Mouse (Mus musculus): ENCODE data around the gene Ccdc85c.
A peak's percentile ranks its signal among the peaks of the same experiment; 100 is the strongest.

Gene Ccdc85c

GRCm38 (mm10) chr12:108274661-108275507, at the start of gene Ccdc85c:
Gene Ccdc85c, minus strand, starts transcription at chr12:108275425.
- no peak for TF ChIP-seq GATA4 (IDR thresholded peaks at IDR 0.05; ENCODE audit: insufficient replicate concordance, low read length)

DNA sequence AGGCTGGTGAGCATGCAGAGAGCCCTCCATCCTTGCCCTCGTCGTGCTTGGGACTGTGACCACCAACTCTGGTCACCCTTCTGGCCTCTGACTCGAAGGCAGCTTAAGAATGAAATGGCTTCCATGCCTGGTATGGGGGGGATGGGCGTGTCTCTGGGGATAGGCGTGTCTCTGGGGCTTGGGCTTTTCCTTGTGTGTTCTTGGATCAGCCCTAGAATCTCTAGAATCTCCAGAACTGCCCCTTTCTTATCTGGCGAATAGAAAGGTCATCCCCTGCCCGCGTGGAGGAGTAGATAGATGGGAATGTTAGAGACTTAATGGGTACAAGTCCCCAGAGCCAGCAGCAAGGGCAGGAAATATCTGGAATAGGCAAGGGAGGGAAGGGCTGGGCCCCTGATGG, 44.9 kb upstream of the Ccdc85c start:
- no peak for TF ChIP-seq GATA4 (IDR thresholded peaks at IDR 0.05; ENCODE audit: insufficient replicate concordance, low read length)

DNA sequence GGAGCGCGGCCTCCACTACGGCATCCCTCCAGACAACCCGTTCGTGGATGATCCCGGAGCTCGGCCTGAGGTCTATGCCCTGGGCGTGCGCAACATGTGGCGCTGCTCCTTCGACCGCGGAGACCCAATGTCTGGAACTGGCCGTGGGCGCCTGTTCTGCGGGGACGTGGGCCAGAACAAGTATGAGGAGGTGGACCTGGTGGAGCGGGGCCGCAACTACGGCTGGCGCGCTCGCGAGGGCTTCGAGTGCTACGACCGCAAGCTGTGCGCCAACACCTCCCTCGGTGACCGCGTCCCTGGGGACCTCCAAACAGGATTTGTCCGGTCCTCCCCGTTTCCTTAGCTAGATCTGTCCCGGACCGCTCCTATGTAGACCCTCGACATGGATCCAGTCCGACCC, 43.3 kb upstream of the Ccdc85c start:
- TF ChIP-seq GATA4 (IDR thresholded peaks at IDR 0.05; ENCODE audit: insufficient replicate concordance, low read length) = no peak

DNA sequence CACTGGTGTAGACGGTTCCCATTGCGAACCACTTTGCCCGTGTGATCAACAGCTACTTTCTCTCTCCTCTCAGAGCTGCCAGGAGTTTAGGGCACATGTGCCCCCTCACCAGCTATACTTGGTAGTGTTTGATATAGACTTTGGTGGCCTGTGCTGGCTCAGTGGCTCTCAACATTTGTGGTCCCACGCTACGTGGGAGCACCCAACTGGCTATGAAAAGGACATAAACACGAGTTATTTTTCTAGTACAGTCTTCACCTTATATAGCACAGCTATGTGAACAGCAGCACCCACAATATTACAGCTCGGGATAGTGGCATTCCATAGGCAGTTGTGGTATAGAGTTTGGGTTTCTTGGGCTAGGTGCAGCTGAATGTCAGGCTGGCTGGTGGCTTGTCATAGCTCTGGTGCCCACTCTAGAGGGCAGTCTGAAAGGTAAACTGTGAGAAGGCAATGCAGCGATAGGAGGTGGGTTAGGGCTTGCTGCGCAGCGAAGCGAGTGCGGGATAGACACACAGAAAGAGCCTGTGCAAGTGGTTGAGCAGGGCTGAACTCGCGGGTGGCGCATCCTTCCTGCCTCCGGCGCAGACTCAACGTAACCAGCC, 42.7 kb upstream of the Ccdc85c start:
- no peak for TF ChIP-seq GATA4 (IDR thresholded peaks at IDR 0.05; ENCODE audit: insufficient replicate concordance, low read length)

GRCm38 (mm10) chr12:108317201-108317738, 42.0 kb upstream of the Ccdc85c start:
- no peak for TF ChIP-seq GATA4 (IDR thresholded peaks at IDR 0.05; ENCODE audit: insufficient replicate concordance, low read length)

DNA sequence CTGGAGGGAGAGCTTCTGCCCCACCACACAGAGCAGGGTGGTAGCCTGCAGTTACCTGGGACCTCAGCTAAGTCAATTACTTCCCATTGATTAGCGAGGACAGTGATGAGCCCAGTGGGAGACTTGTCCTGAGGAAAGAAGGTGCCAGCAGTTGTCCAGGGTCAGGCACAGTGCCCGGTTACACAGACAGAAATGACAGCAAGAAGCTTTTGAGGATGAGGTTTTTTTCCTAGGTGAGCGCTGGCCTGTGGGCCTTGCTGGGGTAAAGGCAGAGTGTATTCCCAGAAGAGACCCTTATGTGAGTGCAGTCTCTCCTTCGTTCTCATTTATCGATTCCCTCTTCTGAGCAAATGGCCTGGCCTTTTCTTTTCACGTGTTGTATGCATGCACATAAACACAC, 41.4 kb upstream of the Ccdc85c start:
- no peak for TF ChIP-seq GATA4 (IDR thresholded peaks at IDR 0.05; ENCODE audit: insufficient replicate concordance, low read length)

DNA sequence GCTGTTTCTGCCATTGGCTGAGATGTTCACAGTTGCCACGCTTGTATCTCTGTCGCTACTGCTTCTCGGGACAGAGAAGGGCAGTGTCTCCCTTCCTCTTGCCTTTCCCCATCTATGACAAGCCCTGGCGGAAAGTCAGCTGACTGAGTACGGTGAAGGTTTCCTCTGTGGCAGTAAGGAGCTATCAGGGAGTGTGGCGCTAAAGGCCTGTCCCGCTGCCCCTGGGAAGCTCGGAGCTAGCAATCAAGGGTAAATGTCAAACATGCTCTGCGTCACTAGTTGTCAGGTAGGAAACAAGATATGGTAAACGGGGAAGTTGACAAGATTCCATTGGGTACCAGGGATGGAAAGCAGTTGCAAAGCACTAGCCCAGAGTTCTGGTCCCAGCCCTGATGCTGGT, 40.6 kb upstream of the Ccdc85c start:
- TF ChIP-seq GATA4 (IDR thresholded peaks at IDR 0.05; ENCODE audit: insufficient replicate concordance, low read length) = no peak

- TF ChIP-seq GATA4 (IDR thresholded peaks at IDR 0.05; ENCODE audit: insufficient replicate concordance, low read length) = no peak
These were observed 38.1 kb upstream of the Ccdc85c start for GRCm38 (mm10) chr12:108313244-108313772.

GRCm38 (mm10) chr12:108312432-108312851, 37.2 kb upstream of the Ccdc85c start:
- peak; percentile 92; the same call in 1 of the 2 replicates for TF ChIP-seq GATA4 (IDR thresholded peaks at IDR 0.05; ENCODE audit: insufficient replicate concordance, low read length)

DNA sequence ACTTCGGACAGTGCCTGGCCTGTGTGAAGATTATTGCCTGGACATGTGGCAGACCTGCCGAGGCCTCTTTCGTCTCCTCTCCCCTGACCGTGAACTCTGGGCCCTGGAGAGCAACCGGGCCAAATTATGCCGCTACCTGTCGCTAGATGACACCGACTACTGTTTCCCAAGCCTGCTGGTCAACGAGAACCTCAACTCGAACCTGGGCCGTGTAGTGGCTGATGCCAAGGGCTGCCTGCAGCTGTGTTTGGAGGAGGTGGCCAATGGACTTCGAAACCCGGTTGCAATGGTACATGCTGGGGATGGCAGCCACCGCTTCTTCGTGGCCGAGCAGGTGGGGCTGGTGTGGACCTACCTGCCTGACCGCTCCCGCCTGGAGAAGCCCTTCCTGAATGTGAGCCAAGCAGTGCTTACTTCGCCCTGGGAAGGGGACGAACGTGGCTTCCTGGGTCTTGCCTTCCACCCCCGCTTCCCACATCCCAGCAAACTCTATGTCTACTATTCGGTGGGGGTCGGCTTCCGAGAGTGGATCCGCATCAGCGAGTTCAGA, 36.6 kb upstream of the Ccdc85c start:
- no peak for TF ChIP-seq GATA4 (IDR thresholded peaks at IDR 0.05; ENCODE audit: insufficient replicate concordance, low read length)

DNA sequence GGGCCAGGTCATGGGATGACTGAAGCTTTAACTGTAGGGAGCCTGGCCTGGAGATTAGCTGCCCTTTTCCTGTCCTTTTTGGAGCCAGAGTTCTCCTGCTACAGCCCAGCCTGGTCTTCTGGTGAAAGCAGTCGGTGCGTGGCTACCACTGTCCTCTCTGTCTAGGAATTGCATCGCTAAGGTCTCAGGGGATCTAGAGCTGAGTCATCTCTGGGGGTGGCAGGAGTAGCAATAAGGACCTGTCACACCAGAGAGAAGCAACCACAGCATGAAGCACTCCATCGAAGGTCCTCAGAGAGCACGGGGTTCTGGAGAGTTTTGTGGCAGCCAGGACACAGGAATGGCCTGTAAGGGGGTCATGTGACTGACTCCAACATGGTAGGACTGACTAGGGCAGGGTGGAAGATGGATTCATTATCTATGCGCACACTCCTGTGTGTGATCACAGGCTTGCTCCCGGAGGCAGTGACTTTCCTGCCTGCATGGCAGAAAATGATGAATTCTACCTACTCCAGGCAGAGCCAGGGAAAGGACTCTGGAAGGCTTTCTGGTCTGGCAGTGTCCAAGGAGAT, 35.3 kb upstream of the Ccdc85c start:
- no peak for TF ChIP-seq GATA4 (IDR thresholded peaks at IDR 0.05; ENCODE audit: insufficient replicate concordance, low read length)

- TF ChIP-seq GATA4 (IDR thresholded peaks at IDR 0.05; ENCODE audit: insufficient replicate concordance, low read length) = no peak
These were observed 34.8 kb upstream of the Ccdc85c start for GRCm38 (mm10) chr12:108310041-108310440.

DNA sequence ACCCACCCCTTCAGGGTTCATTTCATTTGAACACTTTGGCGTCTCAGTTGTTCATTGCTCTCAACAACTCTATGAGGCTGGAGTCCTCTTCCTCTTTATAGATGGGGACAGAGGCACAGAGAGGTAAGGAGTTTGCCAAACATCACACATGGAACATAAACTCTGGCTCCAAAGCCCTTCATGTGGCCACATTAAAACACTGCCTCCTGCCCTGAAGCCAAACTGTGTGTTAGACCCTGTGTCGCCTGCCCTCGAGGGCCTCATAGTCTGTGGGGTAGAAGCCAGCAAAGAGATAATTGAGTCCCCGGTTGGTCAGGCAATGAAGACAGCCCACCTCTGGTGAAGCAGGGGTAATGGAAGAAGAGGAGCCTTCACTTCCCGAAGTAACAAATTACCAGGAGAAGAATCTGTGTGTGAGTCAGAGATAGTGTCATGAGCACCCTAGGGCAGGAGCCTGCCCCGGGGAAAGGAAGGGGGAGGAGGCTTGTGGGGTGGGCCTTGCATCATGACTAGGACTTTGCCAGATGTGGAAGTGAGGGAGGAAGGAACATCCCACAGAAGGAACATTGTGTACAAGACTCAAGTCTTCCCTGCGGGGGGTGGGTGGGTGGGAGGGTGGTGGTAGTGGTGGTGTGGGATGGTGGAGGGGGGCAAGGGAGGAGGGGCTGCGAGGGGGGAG, 34.0 kb upstream of the Ccdc85c start:
- TF ChIP-seq GATA4 (IDR thresholded peaks at IDR 0.05; ENCODE audit: insufficient replicate concordance, low read length) = no peak

DNA sequence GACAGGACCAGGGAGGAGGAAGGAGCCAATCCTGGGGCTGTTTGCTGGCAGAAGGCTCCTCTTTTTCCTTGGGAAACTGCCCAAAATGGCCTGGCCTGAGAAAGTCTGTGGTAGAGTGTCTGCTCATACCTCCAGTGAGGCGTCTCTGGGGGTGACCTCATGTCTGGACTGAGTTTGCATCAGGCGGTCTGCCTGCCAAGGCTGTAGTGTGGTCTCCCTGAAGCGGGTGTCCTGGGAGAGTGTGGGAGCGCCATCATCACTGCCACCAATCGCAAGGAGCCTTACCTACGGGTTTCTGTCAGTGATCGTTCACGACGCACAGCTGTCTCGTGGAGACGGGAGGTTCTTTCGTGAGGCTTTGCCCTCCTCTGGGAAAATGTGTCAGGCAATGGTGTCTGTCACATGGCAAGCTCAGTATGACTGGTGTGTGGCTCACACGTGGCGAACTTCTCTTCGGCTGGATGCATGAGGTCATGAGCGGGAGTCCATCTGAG, 33.2 kb upstream of the Ccdc85c start:
- TF ChIP-seq GATA4 (IDR thresholded peaks at IDR 0.05; ENCODE audit: insufficient replicate concordance, low read length) = no peak

- TF ChIP-seq GATA4 (IDR thresholded peaks at IDR 0.05; ENCODE audit: insufficient replicate concordance, low read length) = no peak
These were observed 32.3 kb upstream of the Ccdc85c start for GRCm38 (mm10) chr12:108307553-108307952.

Data from liver, adult (tissue).